Mouse (Mus musculus) gastrocnemius, postnatal 4 days (tissue): ENCODE measurements around the gene Gm45799. TPM values are rescaled to one million over a fixed set of nuclear protein-coding genes. Genes with fewer than 3 reads are reported as not detected.

Experiments
- DNase-seq, 2 experiments: peaks; one replicate each; pipeline ENCODE4 v3.0.0; 2021 to 2022; ENCODE audit warnings: low spot score in 2 of 2, mixed read lengths in 2 of 2
- long read RNA-seq, 2 experiments: library from polyadenylated mRNA; stranded (forward); transcript quantifications; one replicate each; pipeline ENCODE4 v2.0.0; 2021
- total RNA-seq, 2 experiments: library from RNA; stranded (reverse); gene quantifications; 2 replicates each; pipeline ENCODE4 v1.2.3; 2021

Gm45799 gene
- total RNA-seq: 1 to 10 TPM; 2.8 to 4.0 TPM
- long read RNA-seq, experiment 1, partial matches to known transcripts: 1 of 6 reads
- long read RNA-seq, experiment 1, other reads (novel, unspliced or antisense): 5 of 6 reads
- long read RNA-seq, experiment 2, partial matches to known transcripts: 0 of 3 reads
- long read RNA-seq, experiment 2, other reads (novel, unspliced or antisense): 2 of 3 reads

DNA sequence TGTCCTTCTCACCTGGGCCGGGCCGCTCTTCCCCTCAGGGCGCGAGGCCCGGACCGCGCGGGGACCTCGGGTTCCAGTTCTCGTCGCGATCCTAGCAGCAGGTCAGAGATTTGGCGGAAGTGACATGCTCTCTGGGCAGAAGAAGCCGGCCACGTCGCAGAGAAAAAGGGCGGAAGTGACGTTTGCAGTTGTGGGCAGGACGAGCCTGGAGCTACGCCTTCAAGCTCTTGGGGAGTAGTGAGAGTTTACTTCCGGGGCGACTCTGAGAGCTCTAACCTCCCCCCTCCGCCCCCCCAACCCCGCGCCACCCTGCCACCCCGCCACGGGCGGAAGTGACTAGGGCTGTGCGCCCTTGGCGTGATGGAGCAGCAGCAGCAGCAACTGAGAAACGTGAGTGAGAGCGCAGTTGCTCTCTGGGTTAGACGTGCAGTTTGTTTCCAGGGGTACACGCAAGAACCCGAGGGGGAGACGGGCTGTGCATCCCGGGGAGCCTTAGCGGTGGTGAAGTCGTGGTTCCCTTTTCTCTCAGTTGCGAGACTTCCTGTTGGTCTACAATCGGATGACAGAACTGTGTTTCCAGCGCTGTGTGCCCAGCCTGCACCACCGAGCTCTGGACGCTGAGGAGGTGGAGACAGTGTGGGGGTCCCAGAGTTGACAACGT, at the start of gene Gm45799, which contains the start of gene Arfip2:
Gm45799 (plus strand) TSS at position 320 of the 661 bp plus-strand sequence.
Arfip2 (minus strand) TSS at position 184 of the 661 bp plus-strand sequence.
- DNase-seq: peak; percentile 89 to 95

DNA sequence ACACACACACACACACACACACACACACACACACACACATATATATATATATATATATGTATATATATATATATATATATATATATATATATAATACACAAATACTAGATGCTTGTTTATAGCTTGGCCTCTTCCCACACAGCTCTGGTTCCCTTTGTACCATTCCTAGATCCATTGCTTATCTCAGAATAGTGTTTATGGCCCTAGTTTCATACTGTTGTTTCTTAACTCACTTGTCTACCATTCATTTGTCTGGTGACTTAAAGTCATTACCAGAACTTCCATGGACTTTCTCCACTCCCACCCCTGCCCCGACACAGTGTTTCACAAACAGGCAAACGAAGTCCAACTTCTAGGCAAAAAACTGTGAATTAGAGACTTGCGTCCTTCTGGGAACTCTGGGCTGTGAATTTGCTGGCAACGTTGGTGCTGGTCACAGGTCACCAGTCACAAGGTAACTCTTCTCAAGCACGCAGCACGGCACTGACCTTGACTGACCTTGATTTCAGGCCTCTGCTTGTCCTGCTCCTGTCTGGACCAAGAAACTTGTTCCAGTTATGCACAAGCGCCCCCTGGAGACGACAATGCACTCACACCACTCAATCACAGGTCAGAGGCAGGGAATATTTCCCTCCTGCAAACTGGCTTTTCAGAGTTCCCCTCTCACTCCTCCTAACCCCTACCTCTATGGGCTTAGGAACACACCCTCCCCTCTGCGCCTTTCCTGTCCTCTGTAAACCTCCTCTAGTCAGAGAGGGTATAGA, 37.3 kb upstream of the Gm45799 start:
- DNase-seq: peak in 1 of 2 experiments; percentile 67

DNA sequence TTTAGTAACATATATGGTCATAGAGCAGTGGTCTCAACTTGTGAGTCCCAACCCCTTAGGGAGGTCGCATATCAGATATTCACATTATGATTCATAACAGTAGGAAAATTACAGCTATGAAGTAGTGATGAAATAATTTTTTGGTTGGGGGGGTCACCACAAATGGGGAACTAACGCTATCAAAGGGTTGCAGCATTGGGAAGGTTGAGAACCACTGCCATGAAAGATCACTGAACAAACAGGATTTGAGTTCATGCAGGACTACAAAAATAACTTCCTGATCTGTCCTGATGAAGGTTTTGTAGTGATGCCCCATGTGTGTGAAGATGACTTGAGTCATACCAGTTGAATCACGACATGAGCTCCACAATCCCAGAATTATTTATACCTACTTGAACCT, 31.9 kb upstream of the Gm45799 start:
- no peak for DNase-seq

DNA sequence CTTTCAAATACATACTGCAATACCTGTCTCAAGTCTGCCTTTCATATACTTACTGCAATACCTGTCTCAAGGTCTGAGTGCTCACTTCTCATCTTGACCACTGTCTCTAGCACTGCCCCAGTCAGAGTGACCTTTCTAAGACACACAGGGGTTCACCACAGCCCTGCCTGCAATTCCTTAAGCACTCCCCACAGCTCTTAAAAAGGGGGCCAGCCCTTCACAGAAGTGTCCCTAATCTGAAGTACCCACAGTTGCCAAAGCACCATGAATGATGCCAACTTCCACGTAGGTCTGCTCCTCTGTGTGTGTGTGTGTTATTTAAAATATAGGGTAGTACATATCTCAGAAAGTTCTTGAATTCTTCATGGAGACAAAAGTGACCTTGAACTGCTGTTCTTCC, 28.6 kb upstream of the Gm45799 start:
- DNase-seq: no peak

DNA sequence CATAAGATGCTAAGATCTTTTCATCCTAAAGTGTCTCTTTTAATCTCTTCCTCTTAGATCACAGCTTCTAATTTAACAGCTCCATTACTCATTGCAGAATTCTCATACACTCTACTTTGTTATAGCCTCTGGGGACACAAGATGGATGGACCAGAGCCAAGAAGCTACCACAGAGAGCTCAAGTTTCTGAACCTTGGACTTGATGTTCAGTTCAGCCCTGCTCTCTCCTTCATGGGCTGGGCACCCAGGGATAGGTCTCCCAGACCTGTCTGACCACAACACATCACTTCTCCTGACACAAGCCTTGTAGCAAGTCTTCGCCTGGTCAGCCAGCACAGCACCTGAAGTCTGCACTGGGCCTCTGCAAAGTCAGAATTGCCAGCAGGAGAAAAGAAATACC, 26.0 kb upstream of the Gm45799 start:
- no peak for DNase-seq

DNA sequence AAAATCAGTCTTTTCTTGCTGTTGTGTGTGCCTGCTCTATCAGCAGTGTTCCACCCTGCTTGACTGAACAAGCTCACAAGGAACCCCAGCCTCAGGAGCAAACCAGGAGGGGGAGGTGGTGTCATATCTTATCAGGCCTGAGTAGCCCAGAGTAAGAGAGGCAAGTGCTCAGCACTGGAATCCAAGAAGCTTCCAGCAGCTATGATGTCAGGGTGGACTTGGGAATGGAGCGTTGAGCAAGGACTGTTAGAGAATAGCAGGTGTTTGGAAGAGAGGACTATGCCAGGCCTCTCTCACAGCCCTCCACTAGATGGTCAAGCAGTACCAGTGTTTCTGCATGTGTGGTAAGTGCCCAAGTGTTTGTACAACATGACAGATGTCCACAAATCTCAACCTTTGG, 24.6 kb upstream of the Gm45799 start:
- no peak for DNase-seq

DNA sequence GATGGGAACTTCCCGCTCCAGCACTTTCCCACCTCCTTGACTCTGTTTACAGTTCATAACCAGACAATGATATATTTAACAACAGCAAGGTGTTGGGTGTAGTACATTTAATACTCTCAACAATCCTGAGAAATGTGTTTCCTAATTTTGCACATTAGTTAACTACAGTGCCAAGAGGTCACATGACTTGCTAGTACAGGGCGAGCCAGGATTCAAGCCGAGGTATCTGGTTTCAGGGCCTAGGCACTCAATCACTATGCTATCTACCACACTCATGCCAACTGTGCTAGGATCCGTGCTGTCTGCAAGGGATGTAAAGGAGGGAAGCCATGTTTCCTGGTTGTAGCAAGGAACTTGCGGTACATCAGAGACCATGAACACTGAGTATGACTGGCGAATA, 23.8 kb upstream of the Gm45799 start:
- DNase-seq: no peak

DNA sequence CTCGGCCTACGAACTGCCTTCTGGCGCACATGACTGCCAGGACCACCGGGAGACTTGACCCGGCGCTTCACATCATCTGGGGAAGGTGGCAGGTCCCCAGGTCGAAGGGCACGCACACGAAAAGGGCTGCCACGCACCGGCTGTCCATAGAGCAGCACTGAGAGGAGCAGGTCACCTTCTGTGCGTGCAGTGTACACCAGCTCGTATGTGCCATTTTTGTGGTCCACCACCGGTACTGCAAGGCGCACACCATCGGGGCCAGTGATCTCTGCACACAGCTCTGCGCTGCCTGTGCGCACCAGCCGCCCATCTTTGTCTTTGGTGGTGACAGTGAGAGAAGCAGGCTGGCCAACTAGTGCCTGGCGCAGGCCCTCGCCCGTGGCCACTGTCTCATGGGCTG, 22.5 kb upstream of the Gm45799 start:
- no peak for DNase-seq

DNA sequence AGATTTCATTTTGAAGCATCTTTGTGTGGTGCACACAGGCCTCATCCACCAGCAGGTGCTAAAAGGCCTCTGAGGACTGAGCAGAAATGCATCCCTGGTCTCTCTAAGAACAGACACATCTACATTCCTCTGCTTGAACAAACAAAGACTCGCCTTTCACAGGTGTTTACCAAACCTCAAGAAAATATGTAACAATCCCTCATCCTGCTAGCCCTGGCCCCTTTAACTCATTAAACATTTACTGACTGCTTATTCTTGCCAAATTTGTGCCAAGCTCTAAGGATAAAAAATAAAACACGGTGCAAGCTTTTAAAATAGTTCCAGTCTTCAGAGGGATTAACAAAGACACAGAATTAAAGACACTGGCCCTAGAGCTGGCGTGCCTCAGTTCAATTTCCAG, 20.7 kb upstream of the Gm45799 start:
- DNase-seq: no peak

DNA sequence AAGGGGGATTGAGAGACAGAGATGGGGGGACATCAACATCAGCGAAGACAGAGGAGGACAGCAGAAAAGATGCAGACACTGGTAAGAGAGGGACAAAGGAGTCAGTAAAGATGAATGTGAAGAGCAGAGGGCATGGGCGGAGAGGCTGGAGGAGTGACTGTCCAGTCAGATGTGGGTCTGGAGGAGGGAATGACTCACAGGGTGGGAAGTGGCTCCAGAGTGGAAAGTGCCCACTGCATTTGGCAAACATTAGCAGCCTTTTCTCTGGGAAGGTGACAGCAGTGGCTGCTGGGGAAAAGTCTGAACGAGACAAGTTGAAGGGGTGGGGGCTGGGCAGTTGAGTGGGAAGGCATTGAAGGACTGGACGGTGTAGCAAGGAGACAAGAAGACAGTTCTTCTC, 19.3 kb upstream of the Gm45799 start:
- DNase-seq: no peak

DNA sequence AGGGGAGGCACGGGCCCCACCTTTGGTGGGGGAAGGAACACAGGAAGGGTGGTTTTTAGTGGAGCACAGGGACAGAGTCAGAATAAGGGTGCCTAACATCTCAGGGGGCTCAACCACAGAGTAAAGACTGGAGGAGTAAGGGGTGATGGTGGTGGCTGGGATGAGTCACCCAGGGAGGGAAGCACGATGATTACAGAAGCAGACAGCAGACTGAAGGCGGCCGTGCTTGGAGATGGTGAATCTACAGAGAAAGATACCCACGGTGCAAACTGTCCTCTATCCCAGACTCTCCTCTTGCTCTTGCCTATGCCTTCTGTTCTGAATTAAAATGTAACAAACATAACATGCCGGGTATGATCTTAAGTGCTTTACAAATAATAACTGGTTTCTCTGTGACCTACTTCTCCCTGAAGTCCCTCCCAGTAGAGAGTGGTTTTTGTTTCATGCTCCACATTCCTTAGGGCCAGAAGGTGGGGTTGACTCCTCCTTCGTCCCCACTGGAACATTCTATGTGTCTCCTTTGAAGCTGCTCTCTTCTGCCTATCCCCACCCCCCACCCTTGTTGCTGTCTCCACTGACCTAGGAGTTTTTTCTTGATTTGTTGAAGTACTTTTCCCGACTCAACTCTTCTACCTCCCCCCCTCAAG, 18.6 kb upstream of the Gm45799 start:
- DNase-seq: no peak

DNA sequence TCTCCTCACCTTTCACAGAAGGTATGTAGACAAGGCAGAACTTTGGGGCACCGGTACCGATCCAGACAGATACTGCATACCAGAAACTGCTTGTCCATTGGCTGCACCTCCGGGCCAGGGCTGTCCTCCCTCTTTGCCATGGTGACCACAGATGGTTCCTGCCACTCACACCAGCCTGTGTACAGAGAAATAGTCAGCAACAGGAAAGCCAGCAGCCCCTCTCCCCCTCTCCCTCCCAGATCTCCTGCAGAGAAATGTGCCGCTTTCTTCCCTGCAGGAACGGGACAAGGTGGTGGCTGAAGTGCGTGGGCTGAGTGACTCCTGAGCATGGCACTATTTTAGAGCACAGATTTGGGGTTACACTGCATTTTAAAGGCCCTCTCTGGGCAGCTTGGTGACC, 15.0 kb upstream of the Gm45799 start:
- DNase-seq: no peak

DNA sequence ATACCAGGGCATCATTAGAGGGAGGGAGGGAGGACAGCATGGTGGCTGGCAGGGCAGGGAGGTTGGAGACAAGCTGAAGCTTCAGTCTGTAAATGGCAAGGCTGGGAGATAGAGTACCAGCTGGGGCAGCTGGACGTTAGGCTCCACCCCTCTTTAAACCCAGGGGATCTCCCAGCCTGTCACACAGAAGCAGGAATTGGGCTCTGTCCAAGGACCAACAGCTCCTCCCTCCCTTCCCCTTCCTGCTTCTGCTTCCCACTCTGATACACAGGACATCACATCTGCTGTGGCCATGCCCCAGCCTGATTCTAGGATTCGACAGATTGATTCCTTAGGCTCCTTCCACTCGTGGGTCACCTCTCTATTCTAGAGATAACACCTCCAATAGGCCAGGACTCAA, 11.7 kb upstream of the Gm45799 start:
- DNase-seq: peak in 1 of 2 experiments; percentile 64

DNA sequence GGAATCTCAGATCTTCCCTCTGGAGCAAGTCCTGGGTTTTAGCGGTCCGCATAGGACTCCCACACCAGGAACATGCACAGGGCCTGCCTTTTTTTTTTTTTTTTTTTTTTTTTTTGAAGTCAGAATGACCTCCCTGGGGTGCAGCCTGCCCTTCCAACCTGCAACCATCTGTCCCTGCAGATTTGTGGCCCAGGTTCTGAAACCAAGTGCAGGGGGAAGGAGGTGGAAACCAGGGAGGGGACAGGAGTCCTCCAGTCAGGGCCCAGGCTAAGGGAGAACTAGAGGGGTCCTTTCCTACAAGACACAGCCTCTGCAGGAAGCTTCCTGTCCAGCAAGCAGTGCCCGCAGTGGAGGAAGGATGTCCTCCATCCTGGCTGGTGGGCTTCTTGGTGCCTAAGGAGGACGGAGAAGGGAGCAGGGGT, 7.8 kb upstream of the Gm45799 start:
- DNase-seq: no peak

DNA sequence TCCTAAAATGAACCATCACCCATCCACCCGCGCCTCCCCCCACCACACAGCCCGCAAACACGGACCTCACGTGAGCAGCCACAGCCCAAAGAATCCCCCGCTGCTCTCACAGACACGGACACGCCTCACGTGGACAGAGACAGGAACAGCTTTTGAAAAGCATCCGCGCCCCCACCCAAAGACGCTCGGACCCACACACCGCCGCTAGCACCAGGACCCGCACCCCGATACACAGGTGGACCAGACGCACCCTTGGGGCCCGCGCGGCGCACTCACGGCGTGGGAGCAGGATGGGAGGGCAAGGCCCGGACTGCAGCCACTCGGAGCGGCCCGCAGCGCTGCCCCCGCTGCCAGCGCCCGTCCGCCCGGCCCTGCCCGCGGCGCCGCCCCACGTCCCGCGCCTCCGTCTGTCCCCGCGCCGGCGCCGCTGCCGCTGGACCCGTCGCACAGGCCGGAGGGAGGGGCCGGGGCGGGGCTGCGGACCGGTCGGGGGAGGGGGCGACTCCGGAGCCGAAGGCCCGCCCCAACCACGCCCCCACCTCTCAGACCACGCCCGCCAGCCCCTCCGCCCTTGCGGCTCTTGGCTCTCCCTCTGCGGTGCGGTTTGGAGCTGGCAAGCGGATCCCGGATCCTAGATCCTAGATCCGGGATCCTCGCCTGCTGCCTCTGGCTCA, 7.1 kb upstream of the Gm45799 start, which contains the start of gene Trim3:
Trim3 (minus strand) TSS at position 445 of the 674 bp plus-strand sequence.
- DNase-seq: peak; percentile 90 to 92

DNA sequence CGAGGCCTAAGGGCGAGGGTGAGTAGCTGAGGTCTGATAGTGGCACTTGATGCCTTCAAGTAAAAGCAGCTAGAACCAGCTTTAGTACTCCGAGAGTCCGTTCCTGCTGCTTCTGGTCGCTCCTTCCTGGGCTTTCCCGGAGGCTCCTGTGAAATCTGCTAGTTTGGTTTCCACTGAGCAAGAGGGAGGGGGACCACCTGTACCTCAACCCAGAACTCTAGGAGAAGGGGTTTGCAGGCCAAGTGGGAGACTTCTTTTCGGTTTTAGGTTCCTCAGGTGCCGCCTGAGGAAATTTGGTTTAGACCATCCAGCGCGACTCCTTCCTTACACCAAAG, 6.6 kb upstream of the Gm45799 start:
- no peak for DNase-seq

DNA sequence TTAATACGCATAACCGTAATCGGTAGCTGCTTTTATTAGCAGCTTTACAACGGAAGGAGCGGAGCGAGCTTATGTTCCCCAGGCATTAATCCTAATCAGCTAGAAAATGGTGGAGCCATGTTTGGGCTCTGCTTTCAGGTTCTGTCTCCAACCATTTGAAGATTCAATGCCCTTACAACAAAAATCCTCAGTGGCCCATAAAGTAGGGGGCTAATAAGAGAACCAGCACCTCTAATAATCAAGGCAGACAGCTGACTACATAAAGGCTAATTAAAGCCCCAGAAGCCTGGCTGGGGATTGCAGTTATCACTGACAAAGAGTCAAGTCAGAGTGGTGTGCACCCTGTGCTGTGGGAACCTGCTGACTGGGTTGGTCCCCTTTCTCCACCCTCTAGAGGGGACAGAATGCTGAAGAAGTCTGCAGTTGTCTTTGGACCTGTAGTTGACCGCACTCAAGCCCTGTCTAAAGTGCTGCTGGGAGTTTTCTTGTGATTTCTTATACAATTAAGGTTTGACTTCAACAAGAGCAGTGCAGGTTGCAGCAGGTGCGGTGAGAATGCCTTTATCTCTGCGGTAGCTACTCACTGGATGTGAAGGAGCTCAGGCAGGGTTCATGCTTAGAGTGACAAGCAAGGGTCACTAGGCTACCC, 6.0 kb upstream of the Gm45799 start:
- DNase-seq: no peak

DNA sequence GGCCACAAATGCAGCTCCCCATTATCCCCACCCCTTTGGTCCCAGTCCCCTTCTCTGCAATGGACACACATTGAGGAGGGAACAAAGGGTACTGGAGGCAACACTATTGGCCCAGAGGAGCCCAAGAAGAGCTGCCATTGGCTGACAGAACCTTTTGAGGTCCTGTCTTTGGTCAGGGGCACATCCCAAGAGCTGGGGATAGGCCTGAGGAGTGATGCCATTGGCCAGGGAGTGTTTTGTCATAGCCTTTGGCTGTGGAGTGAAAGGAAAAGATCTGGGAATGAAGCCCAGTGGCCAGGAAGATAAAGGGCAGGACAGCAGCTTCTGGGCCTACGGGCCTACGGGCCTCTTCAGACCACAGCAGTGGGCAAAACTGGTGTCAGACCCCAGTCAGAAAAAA, 4.6 kb upstream of the Gm45799 start:
- no peak for DNase-seq

DNA sequence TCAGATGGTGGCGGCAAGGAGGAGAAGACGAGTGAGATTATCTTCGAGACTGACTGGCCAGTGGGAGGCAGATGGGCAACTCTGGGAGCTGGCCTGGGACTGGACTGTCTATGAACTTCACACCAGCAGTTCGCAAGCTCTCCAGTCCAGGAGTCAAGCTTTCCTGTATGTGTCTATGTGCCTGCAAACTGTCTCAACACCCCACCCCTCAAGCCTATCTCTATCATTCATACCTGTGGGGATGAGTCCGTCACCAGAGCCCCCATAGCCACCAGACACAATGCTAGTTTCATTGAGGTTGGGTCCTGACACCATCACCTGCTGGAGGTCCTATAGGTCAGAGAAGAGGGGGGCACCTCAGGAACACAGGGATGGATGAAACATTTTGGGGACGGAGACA, 1.6 kb upstream of the Gm45799 start:
- DNase-seq: no peak

DNA sequence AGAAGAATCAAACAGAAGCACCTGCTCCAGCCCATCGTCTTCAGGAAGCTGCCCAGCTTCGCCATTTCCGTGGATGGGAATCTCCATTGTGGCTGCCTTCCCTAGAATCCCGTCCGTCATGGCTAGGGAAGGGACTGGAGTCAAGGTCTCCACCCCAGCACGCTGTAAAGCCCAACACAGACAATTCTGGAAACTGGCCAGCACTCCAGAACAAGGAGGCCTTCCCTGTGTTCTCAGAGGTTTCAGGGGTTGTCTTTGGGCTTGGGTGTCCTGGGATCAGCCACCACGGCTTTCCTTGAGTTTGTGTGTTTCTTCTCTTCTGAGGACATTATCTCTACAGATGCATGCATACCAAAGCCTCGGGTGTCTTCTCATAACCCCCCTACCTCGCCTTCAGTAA, 1.0 kb upstream of the Gm45799 start:
- peak in 1 of 2 experiments; percentile 56 for DNase-seq

DNA sequence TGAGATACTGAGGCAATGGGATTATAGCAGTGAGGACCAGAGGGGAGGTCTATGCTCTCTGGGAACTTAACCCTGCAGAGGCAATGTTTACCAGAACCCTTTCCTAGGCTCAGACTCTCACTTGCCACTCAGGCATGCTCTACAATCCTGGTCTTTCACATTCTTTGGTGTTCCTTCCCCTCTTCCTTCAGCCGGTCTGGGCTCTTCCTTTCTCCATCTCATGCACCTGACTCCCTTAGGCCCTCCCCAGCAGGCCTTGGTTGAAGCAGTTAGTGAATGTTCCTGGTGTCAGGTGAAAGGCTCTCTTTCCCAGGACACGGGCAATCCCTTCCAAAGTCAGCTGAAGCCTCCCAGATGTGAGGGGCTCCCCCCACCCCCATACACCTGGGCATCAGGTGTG, 596 bp upstream of the Gm45799 start, which contains the start of gene Timm10b:
Timm10b (plus strand) TSS at position 301 of the 400 bp plus-strand sequence.
- DNase-seq: no peak
